Mouse (Mus musculus) limb, embryonic 10.5 days (tissue): ENCODE data around the gene Trex2. TPM values are rescaled to one million over a fixed set of nuclear protein-coding genes. Genes with fewer than 3 reads are reported as not detected.

Source experiments
- DNase-seq: peaks from one replicate; pipeline ENCODE4 v3.0.0-alpha.2; 2017; ENCODE audit warnings: low spot score
- H3K27ac ChIP-seq: fragments of 300-500 bp; sonication (generic); 2 replicates; pipeline ENCODE4 v1.5.1; 2016; ENCODE audit warnings: mild to moderate bottlenecking
- H3K27me3 ChIP-seq: fragments of 300-500 bp; sonication (generic); 2 replicates; pipeline ENCODE4 v1.6.1; 2016; ENCODE audit warnings: low read depth, mild to moderate bottlenecking; ENCODE audit not compliant: poor library complexity, severe bottlenecking
- H3K36me3 ChIP-seq: fragments of 300-500 bp; sonication (generic); 2 replicates; pipeline ENCODE4 v1.6.1; 2016; ENCODE audit warnings: mild to moderate bottlenecking, moderate library complexity
- H3K4me1 ChIP-seq: fragments of 300-500 bp; sonication (generic); 2 replicates; pipeline ENCODE4 v1.6.1; 2016
- H3K4me3 ChIP-seq: fragments of 300-500 bp; sonication (generic); 2 replicates; pipeline ENCODE4 v1.5.1; 2016; ENCODE audit warnings: mild to moderate bottlenecking, moderate library complexity
- H3K9me3 ChIP-seq: fragments of 300-500 bp; sonication (generic); replicated peaks from 2 replicates; pipeline ENCODE4 v1.6.1; 2016; ENCODE audit warnings: mild to moderate bottlenecking
- WGBS: fragments of 180-500 bp; shearing (Covaris S2); methylation state at CpG from one replicate; pipeline ENCODE4 v1.1.7; 2016; 5-methylcytosine and 5-hydroxymethylcytosine counted together
- polyA plus RNA-seq: library from polyadenylated mRNA; unstranded; fragments of >200 nt; fragmentation: Nextera tagmentation; extraction: Ambion mirVana; gene quantifications from 2 replicates; pipeline ENCODE4 v1.2.1, GENCODE M21; 2016

The Trex2 gene
- polyA plus RNA-seq, 1 experiment from 2014 or later: not detected

- no peak overlapping the region for H3K4me3 ChIP-seq
- H3K27ac ChIP-seq: peak overlapping the region; percentile 87
- H3K4me1 ChIP-seq: peaks cover 38% of the 10 kb centered on the region
- peaks cover 93% of the 10 kb centered on the region for H3K27me3 ChIP-seq
- DNase-seq: no peak
- H3K9me3 ChIP-seq: no peaks in the 10 kb centered on the region
- H3K36me3 ChIP-seq: no peaks in the 10 kb centered on the region
- 72% methylated on average over 3 of the region's 3 CpGs for WGBS
These were observed 33.2 kb upstream of the Trex2 start for GRCm38 (mm10) chrX:73468330-73468729.

- Histone ChIP-seq H3K27ac (peak overlapping the region; percentile 87), H3K4me1 (peaks cover 38% of the 10 kb centered on the region), H3K27me3 (peaks cover 86% of the 10 kb centered on the region), H3K9me3 (no peaks in the 10 kb centered on the region), H3K4me3 (no peak overlapping the region), H3K36me3 (no peaks in the 10 kb centered on the region)
- WGBS: 61% methylated on average over 5 of the region's 5 CpGs
- peak; percentile 75 for DNase-seq
These were observed 32.5 kb upstream of the Trex2 start for GRCm38 (mm10) chrX:73467446-73468241.

GRCm38 (mm10) chrX:73465483-73466186 lies 30.5 kb upstream of the Trex2 start:
- no peak for DNase-seq
- WGBS: 80% methylated on average over 9 of the region's 9 CpGs
- no peak overlapping the region for H3K4me3 ChIP-seq

GRCm38 (mm10) chrX:73460792-73461191 lies 25.6 kb upstream of the Trex2 start:
- peaks cover 14% of the 10 kb centered on the region for H3K4me1 ChIP-seq
- H3K27me3 ChIP-seq: peaks cover 51% of the 10 kb centered on the region
- no peak for DNase-seq
- H3K36me3 ChIP-seq: no peaks in the 10 kb centered on the region
- WGBS: 78% methylated on average over 4 of the region's 4 CpGs
- H3K9me3 ChIP-seq: no peaks in the 10 kb centered on the region
- H3K27ac ChIP-seq: no peak overlapping the region
- H3K4me3 ChIP-seq: no peak overlapping the region

More at GRCm38 (mm10) chrX:73465483-73466186, 30.5 kb upstream of the Trex2 start:
- peaks cover 66% of the 10 kb centered on the region for H3K27me3 ChIP-seq
- H3K27ac ChIP-seq: peak overlapping the region; percentile 87; the same call in 1 of the 2 replicates
- no peaks in the 10 kb centered on the region for H3K36me3 ChIP-seq
- H3K9me3 ChIP-seq: no peaks in the 10 kb centered on the region
- H3K4me1 ChIP-seq: peaks cover 38% of the 10 kb centered on the region

GRCm38 (mm10) chrX:73458877-73459392 lies 23.8 kb upstream of the Trex2 start, which contains the start of gene Haus7:
Gene Haus7 (minus strand): TSS chrX:73459044.
- 6% methylated on average over 26 of the region's 26 CpGs for WGBS
- H3K27ac ChIP-seq: peak within 1 kb of the TSS; percentile 68
- peaks cover 8% of the 10 kb centered on the region; the same call in 1 of the 2 replicates for H3K4me1 ChIP-seq
- peaks cover 2% of the 10 kb centered on the region; the same call in 1 of the 2 replicates for H3K36me3 ChIP-seq
- H3K4me3 ChIP-seq: peak within 1 kb of the TSS; percentile 65
- H3K27me3 ChIP-seq: peaks cover 40% of the 10 kb centered on the region
- no peaks in the 10 kb centered on the region for H3K9me3 ChIP-seq
- DNase-seq: peak; percentile 82

- no peak overlapping the region for H3K27ac ChIP-seq
- peaks cover 30% of the 10 kb centered on the region for H3K36me3 ChIP-seq
- WGBS: 24% methylated on average over 2 of the region's 2 CpGs
- H3K9me3 ChIP-seq: no peaks in the 10 kb centered on the region
- no peaks in the 10 kb centered on the region for H3K4me1 ChIP-seq
- peak; percentile 51 for DNase-seq
- peaks cover 74% of the 10 kb centered on the region for H3K27me3 ChIP-seq
- no peak overlapping the region for H3K4me3 ChIP-seq
These were observed 16.8 kb upstream of the Trex2 start for GRCm38 (mm10) chrX:73451949-73452348.

- H3K27me3 ChIP-seq: peaks cover 77% of the 10 kb centered on the region
- H3K36me3 ChIP-seq: peaks cover 37% of the 10 kb centered on the region
- no peak overlapping the region for H3K27ac ChIP-seq
- H3K4me1 ChIP-seq: no peaks in the 10 kb centered on the region
- no peak for DNase-seq
- 71% methylated on average over 2 of the region's 2 CpGs for WGBS
- H3K9me3 ChIP-seq: no peaks in the 10 kb centered on the region
- no peak overlapping the region for H3K4me3 ChIP-seq
These were observed 6.3 kb upstream of the Trex2 start for GRCm38 (mm10) chrX:73441428-73441827.

GRCm38 (mm10) chrX:73432850-73433249 lies 2.3 kb downstream of the Trex2 start:
- Histone ChIP-seq H3K27ac (no peak overlapping the region), H3K36me3 (peaks cover 14% of the 10 kb centered on the region), H3K27me3 (peaks cover 68% of the 10 kb centered on the region), H3K4me1 (no peaks in the 10 kb centered on the region), H3K4me3 (no peak overlapping the region), H3K9me3 (no peaks in the 10 kb centered on the region)
- no peak for DNase-seq
- WGBS: 76% methylated on average over 5 of the region's 5 CpGs

- no peak for DNase-seq
- WGBS: 75% methylated on average over 2 of the region's 2 CpGs
- Histone ChIP-seq H3K4me1 (no peaks in the 10 kb centered on the region), H3K27me3 (peaks cover 65% of the 10 kb centered on the region), H3K27ac (no peak overlapping the region), H3K4me3 (no peak overlapping the region), H3K36me3 (no peaks in the 10 kb centered on the region), H3K9me3 (no peaks in the 10 kb centered on the region)
These were observed 5.1 kb downstream of the Trex2 start for GRCm38 (mm10) chrX:73430036-73430435.

- Histone ChIP-seq H3K36me3 (no peaks in the 10 kb centered on the region), H3K27ac (no peak overlapping the region), H3K4me1 (peaks cover 3% of the 10 kb centered on the region), H3K27me3 (peaks cover 73% of the 10 kb centered on the region), H3K9me3 (no peaks in the 10 kb centered on the region), H3K4me3 (no peak overlapping the region)
- DNase-seq: no peak
- WGBS: 36% methylated on average over 1 of the region's 1 CpGs
These were observed 22.4 kb downstream of the Trex2 start for GRCm38 (mm10) chrX:73412767-73413166.

GRCm38 (mm10) chrX:73410880-73411517 lies 24.1 kb downstream of the Trex2 start, which contains the start of gene Zfp92:
Gene Zfp92 (plus strand): TSS chrX:73411096.
- no peaks in the 10 kb centered on the region for H3K36me3 ChIP-seq
- WGBS: 7% methylated on average over 19 of the region's 20 CpGs
- no peaks in the 10 kb centered on the region for H3K9me3 ChIP-seq
- peaks cover 69% of the 10 kb centered on the region for H3K27me3 ChIP-seq
- H3K4me1 ChIP-seq: peaks cover 3% of the 10 kb centered on the region
- H3K27ac ChIP-seq: no peak within 1 kb of the TSS
- DNase-seq: no peak
- peak within 1 kb of the TSS; percentile 42 for H3K4me3 ChIP-seq

- WGBS: 95% methylated on average over 12 of the region's 12 CpGs
- Histone ChIP-seq H3K4me3 (no peak overlapping the region), H3K4me1 (no peaks in the 10 kb centered on the region), H3K36me3 (no peaks in the 10 kb centered on the region), H3K27me3 (peaks cover 34% of the 10 kb centered on the region), H3K9me3 (no peaks in the 10 kb centered on the region), H3K27ac (no peak overlapping the region)
- no peak for DNase-seq
These were observed 33.5 kb downstream of the Trex2 start for GRCm38 (mm10) chrX:73401616-73402015.
